Mouse (Mus musculus) kidney, embryonic 15.5 days (tissue): ENCODE measurements around the gene Nfkb1. TPM values are rescaled to one million over a fixed set of nuclear protein-coding genes. Genes with fewer than 3 reads are reported as not detected.
A peak's percentile ranks its signal among the peaks of the same experiment; 100 is the strongest.

ENCODE experiments used
- ATAC-seq: fragments of 200-750 bp; cut with Nextera tagmentation; replicated peaks from 2 replicates; pipeline ENCODE4 v1.8.0; 2017; ENCODE audit warnings: moderate TSS enrichment; ENCODE audit not compliant: low FRiP score
- H3K27ac ChIP-seq: fragments of 300-500 bp; sonication (generic); 2 replicates; pipeline ENCODE4 v1.5.1; 2015; ENCODE audit warnings: mild to moderate bottlenecking, inconsistent platforms
- H3K27me3 ChIP-seq: fragments of 300-500 bp; sonication (generic); 2 replicates; pipeline ENCODE4 v1.6.1; 2015; ENCODE audit warnings: inconsistent platforms
- H3K36me3 ChIP-seq: fragments of 300-500 bp; sonication (generic); 2 replicates; pipeline ENCODE4 v1.6.1; 2015; ENCODE audit warnings: inconsistent platforms
- H3K4me1 ChIP-seq: fragments of 300-500 bp; sonication (generic); 2 replicates; pipeline ENCODE4 v1.6.1; 2015; ENCODE audit warnings: inconsistent platforms
- H3K4me2 ChIP-seq: fragments of 300-500 bp; sonication (generic); 2 replicates; pipeline ENCODE4 v1.6.1; 2015; ENCODE audit warnings: moderate library complexity, mild to moderate bottlenecking, inconsistent platforms
- H3K4me3 ChIP-seq: fragments of 300-500 bp; sonication (generic); replicated peaks from 2 replicates; pipeline ENCODE4 v1.5.1; 2015; ENCODE audit warnings: mild to moderate bottlenecking, inconsistent platforms
- H3K9ac ChIP-seq: fragments of 300-500 bp; sonication (generic); 2 replicates; pipeline ENCODE4 v1.6.1; 2015; ENCODE audit warnings: mild to moderate bottlenecking, inconsistent platforms
- H3K9me3 ChIP-seq: fragments of 300-500 bp; sonication (generic); replicated peaks from 2 replicates; pipeline ENCODE4 v1.6.1; 2016; ENCODE audit warnings: inconsistent platforms
- WGBS: fragments of 180-500 bp; shearing (Covaris S2); methylation state at CpG from one replicate; pipeline ENCODE4 v1.1.7; 2015; ENCODE audit warnings: mixed read lengths; 5-methylcytosine and 5-hydroxymethylcytosine counted together
- polyA plus RNA-seq: library from polyadenylated mRNA; unstranded; fragments of >200 nt; fragmentation: Nextera tagmentation; extraction: Ambion mirVana; gene quantifications from 2 replicates; pipeline ENCODE4 v1.2.1, GENCODE M21; 2015

Nfkb1 gene
- polyA plus RNA-seq, 1 experiment from 2014 or later = 18.5 TPM

DNA sequence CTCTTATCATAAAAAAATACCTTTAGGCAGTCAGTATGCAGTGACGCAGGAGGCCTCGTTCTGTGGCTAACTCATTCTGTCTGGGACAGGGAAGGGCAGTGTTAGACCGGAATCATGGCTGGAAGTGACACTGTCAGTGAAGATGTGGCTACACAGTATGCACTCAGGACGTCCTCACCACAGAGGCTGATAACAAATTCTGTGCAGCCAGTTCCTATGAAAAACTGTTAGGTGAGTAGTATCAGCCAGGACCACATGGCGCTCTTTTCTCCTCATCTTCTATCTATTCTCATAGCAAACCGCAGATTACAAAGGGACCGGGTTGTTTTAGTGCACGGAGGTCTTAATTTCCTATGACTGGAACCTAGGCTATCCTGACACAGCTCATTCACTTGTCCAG is 4.9 kb upstream of the Nfkb1 start:
- no peaks in the 10 kb centered on the region for H3K36me3 ChIP-seq
- WGBS = 86% methylated on average over 8 of the region's 8 CpGs
- ATAC-seq = no peak
- no peaks in the 10 kb centered on the region for H3K9me3 ChIP-seq
- no peak overlapping the region for H3K27ac ChIP-seq
- no peak overlapping the region for H3K9ac ChIP-seq
- H3K4me1 ChIP-seq = peaks cover 17% of the 10 kb centered on the region
- H3K4me3 ChIP-seq = no peak overlapping the region
- no peak overlapping the region for H3K4me2 ChIP-seq
- peaks cover 14% of the 10 kb centered on the region; the same call in 1 of the 2 replicates for H3K27me3 ChIP-seq

DNA sequence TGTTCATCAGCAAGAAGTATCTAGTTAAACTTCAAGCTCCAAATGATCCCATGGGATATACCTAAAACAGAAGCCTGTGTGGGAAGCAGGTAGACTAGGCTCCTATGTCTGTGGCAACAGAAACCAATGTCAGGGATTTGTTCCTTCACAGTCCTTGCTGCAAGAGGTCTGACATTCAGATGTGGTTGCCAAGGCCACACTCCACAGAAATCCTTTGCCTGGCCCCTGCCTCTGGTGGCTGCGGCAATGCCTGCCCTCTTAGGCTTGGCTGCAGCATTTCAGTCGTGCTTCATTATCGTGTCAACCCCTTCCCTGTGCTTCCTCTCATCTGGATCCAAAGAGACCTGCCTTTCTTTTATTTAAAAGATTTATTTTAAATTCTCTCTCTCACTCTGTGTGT is 1.7 kb upstream of the Nfkb1 start:
- Histone ChIP-seq H3K4me3 (no peak overlapping the region), H3K27ac (no peak overlapping the region), H3K4me1 (peaks cover 29% of the 10 kb centered on the region), H3K36me3 (0 out of 2 replicates have a peak, but pooled peaks cover 2% of the 10 kb centered on the region), H3K4me2 (no peak overlapping the region), H3K27me3 (peaks cover 14% of the 10 kb centered on the region; the same call in 1 of the 2 replicates), H3K9ac (no peak overlapping the region), H3K9me3 (no peaks in the 10 kb centered on the region)
- 32% methylated on average over 3 of the region's 3 CpGs for WGBS
- no peak for ATAC-seq

DNA sequence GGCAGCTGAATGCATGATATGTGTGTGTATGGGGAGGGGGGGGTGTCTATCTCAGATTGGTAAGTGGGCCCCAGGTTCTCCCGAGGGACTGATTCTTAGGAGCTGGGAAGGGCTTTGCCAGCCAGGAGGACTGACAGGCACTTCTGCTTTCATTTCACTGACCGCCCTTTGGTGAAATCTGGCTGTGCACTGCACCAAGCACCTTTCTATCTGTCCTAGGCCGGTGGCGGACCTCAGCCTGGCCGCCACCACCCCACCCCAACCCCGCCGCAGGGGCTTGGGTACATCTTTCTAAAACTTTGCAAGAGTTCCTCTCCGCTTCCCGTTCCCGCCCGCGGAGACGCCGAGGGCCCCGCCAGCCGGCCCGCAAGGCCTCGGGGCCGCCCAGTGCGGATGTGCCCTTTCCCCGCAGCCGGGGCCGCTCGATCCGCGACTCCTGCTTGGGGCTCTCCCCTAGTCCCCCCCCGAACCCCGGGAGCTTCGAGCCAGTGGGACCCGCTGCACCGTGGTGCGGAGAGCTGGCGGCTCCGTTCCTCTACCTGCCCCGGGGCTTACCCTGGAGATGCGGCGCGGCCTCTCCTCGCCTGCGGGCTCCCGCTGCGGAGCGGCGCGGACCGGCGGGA is 668 bp downstream of the Nfkb1 start:
- Histone ChIP-seq H3K4me3 (peak overlapping the region; percentile 87), H3K27ac (peak overlapping the region; percentile 95), H3K9me3 (no peaks in the 10 kb centered on the region), H3K4me1 (peaks cover 37% of the 10 kb centered on the region), H3K9ac (peak overlapping the region; percentile 95), H3K36me3 (0 out of 2 replicates have a peak, but pooled peaks cover 3% of the 10 kb centered on the region), H3K27me3 (peaks cover 11% of the 10 kb centered on the region; the same call in 1 of the 2 replicates), H3K4me2 (peak overlapping the region; percentile 93)
- peak; percentile 75 for ATAC-seq
- under 1% methylated on average over 46 of the region's 47 CpGs for WGBS

DNA sequence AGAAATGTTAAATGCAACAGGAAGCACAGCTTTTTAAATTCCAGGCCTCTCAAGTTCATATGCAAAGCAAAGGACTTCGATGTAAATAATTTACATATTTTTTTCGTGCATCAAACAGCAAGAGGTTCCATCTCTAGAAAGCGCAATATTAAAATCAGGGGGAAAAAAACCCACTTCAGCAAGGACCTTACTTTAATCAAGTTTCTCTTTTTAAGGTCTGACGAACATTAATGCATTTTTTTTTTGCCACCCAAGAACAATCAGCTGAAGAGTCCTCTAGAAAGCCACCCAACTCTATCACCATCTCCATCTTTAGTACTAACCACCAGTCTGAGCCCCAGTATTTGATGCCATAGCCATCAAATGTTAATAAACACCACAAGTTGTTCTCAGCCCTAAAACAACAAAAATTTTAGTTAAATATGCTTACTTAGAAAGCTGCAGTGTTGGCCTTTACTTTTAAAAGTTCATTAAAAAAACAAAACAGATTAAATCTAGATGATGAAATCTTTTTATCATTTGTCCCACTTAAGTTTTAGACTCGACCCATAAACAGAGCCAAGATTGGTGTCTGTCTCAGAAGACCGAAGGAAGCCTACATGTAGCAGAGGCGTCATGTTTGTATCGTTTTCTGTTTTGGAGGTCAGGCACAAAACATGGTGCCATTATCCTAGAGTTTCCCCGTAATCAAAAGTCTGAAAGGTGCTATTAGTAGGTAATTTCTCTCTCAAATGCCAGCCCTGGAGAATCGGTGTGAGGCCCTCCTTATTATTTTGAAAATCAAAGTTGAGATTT is 1.4 kb downstream of the Nfkb1 start:
- H3K9me3 ChIP-seq = no peaks in the 10 kb centered on the region
- peak overlapping the region; percentile 95 for H3K9ac ChIP-seq
- H3K4me3 ChIP-seq = peak overlapping the region; percentile 87
- peaks cover 39% of the 10 kb centered on the region for H3K4me1 ChIP-seq
- ATAC-seq = no peak
- H3K36me3 ChIP-seq = 0 out of 2 replicates have a peak, but pooled peaks cover 3% of the 10 kb centered on the region
- WGBS = 40% methylated on average over 10 of the region's 10 CpGs
- H3K27me3 ChIP-seq = peaks cover 11% of the 10 kb centered on the region; the same call in 1 of the 2 replicates
- H3K27ac ChIP-seq = peak overlapping the region; percentile 95; the same call in 1 of the 2 replicates
- peak overlapping the region; percentile 93 for H3K4me2 ChIP-seq

DNA sequence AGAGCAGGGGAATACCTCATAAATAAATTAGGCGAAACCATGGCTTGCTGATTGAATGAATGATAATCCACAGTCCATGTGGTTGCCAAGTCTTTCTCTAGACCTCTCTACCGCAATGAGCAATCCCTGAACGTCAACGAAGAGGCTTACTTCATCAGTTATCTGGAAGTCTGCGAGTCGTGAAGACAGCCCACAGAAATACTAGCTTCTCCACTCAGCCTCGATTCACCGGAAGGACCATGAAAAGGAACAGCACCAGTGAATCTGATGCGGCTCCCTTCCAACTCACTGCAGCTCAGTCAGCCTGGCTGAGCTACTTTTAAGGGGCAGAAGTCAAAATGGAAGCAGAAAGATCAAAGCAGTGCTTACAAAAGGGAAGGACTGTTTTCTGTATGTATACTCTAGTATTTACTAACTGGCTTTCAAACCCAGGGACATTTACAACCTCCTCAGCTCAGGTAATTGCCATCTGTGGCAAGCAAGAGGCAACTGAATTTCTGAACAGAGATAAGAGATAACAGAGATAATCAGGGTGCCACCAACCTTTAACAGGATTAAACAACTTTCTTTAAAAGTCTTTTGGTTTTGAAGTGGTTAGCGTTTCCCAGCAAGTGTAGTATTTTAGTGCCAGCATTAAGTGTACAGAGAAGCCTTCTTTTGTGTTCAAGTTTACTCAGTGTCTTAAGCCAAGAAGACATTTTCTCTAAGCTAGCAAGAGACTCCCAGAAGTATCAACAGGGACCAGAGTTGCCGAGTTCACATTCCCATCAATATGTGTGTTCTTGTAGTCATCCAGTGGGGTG is 2.2 kb downstream of the Nfkb1 start:
- Histone ChIP-seq H3K27me3 (peaks cover 7% of the 10 kb centered on the region; the same call in 1 of the 2 replicates), H3K27ac (no peak overlapping the region), H3K36me3 (0 out of 2 replicates have a peak, but pooled peaks cover 3% of the 10 kb centered on the region), H3K9ac (no peak overlapping the region), H3K4me1 (peaks cover 39% of the 10 kb centered on the region), H3K9me3 (no peaks in the 10 kb centered on the region), H3K4me2 (peak overlapping the region; percentile 93), H3K4me3 (0 out of 2 replicates have a peak overlapping the region, but pooled peaks have one; percentile 2)
- WGBS = 45% methylated on average over 11 of the region's 11 CpGs
- ATAC-seq = no peak

DNA sequence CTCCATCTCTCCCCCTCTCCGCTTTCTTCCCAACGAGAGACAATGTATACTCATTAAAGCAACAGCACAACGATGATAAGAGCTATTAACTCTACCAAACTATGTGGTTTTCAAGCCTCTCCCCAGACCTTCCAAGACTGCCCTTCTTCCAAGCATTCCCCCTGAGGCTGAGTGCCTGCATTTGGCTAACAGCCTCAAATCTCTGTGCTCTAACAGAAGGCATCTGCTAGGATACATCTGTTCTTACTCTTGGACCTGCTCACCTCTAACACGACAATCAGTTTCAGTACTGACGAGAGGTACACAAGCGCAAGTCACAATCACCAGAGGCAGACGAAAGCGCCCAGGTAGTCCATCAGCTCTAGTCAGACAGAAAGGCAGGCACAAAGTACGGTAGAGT is 3.4 kb downstream of the Nfkb1 start:
- no peak overlapping the region for H3K27ac ChIP-seq
- no peak overlapping the region for H3K4me2 ChIP-seq
- H3K36me3 ChIP-seq = 0 out of 2 replicates have a peak, but pooled peaks cover 3% of the 10 kb centered on the region
- no peaks in the 10 kb centered on the region for H3K9me3 ChIP-seq
- no peak overlapping the region for H3K4me3 ChIP-seq
- no peak overlapping the region for H3K9ac ChIP-seq
- H3K27me3 ChIP-seq = no peaks in the 10 kb centered on the region
- peaks cover 39% of the 10 kb centered on the region for H3K4me1 ChIP-seq
- 73% methylated on average over 9 of the region's 9 CpGs for WGBS
- no peak for ATAC-seq

DNA sequence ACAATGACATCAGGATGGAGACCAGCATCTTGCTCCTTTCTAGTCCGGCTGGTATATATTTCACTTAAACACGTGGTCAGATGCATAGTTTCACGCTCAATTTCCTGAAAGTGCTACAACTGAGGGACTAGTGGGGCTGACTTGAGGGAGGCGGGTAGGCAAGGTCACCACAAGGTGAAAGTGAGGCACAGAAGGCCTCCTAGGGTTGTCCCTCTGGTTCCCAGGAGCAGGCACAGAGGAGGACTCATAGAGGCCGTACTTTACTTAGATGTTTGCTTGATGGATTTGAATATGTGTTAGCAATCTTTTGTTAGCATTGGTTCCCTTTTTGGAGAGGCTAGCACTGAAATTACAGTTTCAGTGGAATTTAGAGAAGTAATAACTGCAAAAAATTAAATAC is 4.9 kb downstream of the Nfkb1 start:
- H3K27ac ChIP-seq = no peak overlapping the region
- 0 out of 2 replicates have a peak, but pooled peaks cover 3% of the 10 kb centered on the region for H3K36me3 ChIP-seq
- H3K9ac ChIP-seq = no peak overlapping the region
- no peak overlapping the region for H3K4me3 ChIP-seq
- no peak overlapping the region for H3K4me2 ChIP-seq
- no peaks in the 10 kb centered on the region for H3K9me3 ChIP-seq
- peaks cover 43% of the 10 kb centered on the region for H3K4me1 ChIP-seq
- ATAC-seq = no peak
- WGBS = 38% methylated on average over 5 of the region's 5 CpGs
- H3K27me3 ChIP-seq = no peaks in the 10 kb centered on the region

DNA sequence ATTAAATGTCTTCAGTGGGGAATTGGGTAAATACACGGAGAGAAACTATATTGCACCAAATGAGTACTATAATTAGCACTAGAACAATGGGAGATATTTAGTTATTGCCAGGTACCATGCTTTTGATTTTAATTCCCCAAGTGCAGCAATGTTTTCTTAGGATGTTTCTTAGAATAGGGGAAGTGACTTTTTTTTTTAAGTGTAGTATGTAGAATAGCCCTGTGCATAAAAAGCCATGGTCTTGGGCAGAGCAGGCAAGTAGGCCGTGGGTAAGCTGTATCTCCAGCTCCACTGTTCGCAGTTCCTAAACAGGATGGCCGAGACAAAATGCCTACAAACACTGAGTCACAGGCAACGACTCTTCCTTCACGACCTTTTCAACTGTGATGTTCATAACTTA is 8.1 kb downstream of the Nfkb1 start:
- Histone ChIP-seq H3K36me3 (0 out of 2 replicates have a peak, but pooled peaks cover 3% of the 10 kb centered on the region), H3K4me3 (no peak overlapping the region), H3K9me3 (no peaks in the 10 kb centered on the region), H3K27ac (no peak overlapping the region), H3K9ac (no peak overlapping the region), H3K4me2 (no peak overlapping the region), H3K4me1 (peaks cover 42% of the 10 kb centered on the region), H3K27me3 (no peaks in the 10 kb centered on the region)
- WGBS = 73% methylated on average over 6 of the region's 6 CpGs
- ATAC-seq = no peak

DNA sequence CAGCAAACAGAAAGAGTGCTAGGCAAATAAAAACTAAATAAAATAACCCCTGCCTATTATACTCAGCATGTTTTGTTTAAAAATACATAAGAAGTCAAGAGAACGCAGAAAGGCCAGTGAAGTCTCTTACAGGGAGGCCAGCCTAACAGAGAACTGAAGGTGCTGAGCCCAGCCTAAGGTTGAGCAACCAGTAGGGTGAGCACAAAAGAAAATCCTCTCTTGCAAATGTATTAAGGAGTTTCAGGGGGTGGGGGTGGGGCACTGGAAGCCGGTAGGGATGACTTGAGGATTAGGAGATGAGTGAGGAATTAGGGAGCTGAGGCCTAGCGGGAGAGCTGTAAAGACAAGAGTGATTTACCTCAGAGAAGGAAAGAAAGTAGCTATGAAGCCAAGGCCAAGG is 9.1 kb downstream of the Nfkb1 start:
- ATAC-seq = no peak
- H3K27ac ChIP-seq = peak overlapping the region; percentile 41; the same call in 1 of the 2 replicates
- no peaks in the 10 kb centered on the region for H3K27me3 ChIP-seq
- no peak overlapping the region for H3K9ac ChIP-seq
- whole genome bisulfite sequencing = 36% methylated on average over 3 of the region's 3 CpGs
- H3K4me2 ChIP-seq = no peak overlapping the region
- peaks cover 42% of the 10 kb centered on the region for H3K4me1 ChIP-seq
- no peaks in the 10 kb centered on the region for H3K36me3 ChIP-seq
- no peaks in the 10 kb centered on the region for H3K9me3 ChIP-seq
- H3K4me3 ChIP-seq = no peak overlapping the region

DNA sequence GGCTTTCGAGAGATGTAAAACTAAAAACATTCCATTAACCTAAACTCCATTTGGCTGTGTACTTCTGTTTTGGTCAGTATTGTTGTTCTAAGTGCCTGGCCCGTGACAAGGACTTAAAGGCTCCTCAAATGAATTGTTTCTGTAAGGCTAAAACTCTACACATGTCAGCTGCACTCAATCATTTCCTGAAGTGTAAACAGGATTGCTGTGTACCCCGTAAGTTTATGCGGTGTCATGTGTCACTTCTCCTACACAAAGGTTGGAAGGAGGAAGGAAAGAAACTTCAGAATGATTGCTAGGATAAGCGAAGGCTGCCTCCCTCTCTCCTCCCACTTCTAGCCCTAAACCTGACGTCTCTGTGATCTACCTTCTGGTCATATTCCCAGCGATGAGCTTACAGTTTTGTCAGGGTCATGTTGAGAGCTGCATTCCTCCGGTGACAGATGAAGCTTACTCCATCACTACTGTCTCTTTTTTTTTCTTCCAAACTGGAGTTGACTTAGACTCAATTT is 10.0 kb downstream of the Nfkb1 start:
- H3K9me3 ChIP-seq = no peaks in the 10 kb centered on the region
- WGBS = 9% methylated on average over 8 of the region's 8 CpGs
- no peaks in the 10 kb centered on the region for H3K27me3 ChIP-seq
- no peak overlapping the region for H3K4me3 ChIP-seq
- ATAC-seq = peak; percentile 84
- H3K4me2 ChIP-seq = 0 out of 2 replicates have a peak overlapping the region, but pooled peaks have one; percentile 3
- no peak overlapping the region for H3K9ac ChIP-seq
- no peak overlapping the region; the same call in 1 of the 2 replicates for H3K27ac ChIP-seq
- no peaks in the 10 kb centered on the region for H3K36me3 ChIP-seq
- peaks cover 39% of the 10 kb centered on the region for H3K4me1 ChIP-seq

DNA sequence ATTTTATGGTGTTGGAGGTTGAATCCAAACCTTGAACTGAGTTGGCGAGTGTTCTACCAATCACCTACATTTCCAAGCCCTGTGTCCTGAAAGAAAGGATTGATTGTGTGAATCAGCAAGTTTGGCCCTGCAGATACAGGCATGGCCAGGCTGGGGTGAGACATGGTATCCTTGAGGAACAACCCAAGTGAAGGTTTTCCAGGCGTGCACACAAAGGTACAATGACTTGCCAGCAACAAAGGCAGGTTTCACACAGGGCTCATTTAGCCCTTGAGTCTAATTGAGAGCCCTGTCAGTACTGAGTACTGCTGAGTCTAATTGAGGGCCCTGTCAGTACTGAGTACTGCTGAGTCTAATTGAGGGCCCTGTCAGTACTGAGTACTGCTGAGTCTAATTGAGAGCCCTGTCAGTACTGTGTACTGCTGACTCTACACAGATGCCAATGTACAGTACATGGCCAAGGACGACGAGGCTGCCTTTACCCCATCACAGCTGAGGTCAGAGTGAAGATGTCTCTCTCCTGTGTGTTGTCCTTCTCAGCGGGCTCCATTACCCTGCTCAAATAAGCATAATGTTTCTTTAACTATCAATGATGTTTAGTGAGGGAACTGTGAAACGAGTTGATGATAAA is 11.0 kb downstream of the Nfkb1 start:
- Histone ChIP-seq H3K9ac (no peak overlapping the region), H3K27me3 (no peaks in the 10 kb centered on the region), H3K4me2 (no peak overlapping the region), H3K27ac (no peak overlapping the region), H3K9me3 (no peaks in the 10 kb centered on the region), H3K36me3 (no peaks in the 10 kb centered on the region), H3K4me3 (no peak overlapping the region), H3K4me1 (peaks cover 40% of the 10 kb centered on the region)
- 71% methylated on average over 6 of the region's 6 CpGs for WGBS
- peak; percentile 55; the same call in 1 of the 2 replicates for ATAC-seq
